Mouse (Mus musculus) stomach, postnatal 0 days (tissue): ENCODE data around the gene Vsnl1. TPM values are rescaled to one million over a fixed set of nuclear protein-coding genes. Genes with fewer than 3 reads are reported as not detected.
A peak's percentile ranks its signal among the peaks of the same experiment; 100 is the strongest.

Experiments
- ATAC-seq: fragments of 200-750 bp; cut with Nextera tagmentation; 2 replicates; pipeline ENCODE4 v1.8.0; 2017; ENCODE audit not compliant: low FRiP score, low TSS enrichment
- DNase-seq: peaks from one replicate; pipeline ENCODE4 v3.0.0-alpha.2; 2016; ENCODE audit warnings: low spot score
- H3K27ac ChIP-seq: fragments of 300-500 bp; sonication (generic); replicated peaks from 2 replicates; pipeline ENCODE4 v1.5.1; 2014; ENCODE audit warnings: mild to moderate bottlenecking, control low read depth
- H3K27me3 ChIP-seq: fragments of 300-500 bp; sonication (generic); 2 replicates; pipeline ENCODE4 v1.6.1; 2014; ENCODE audit warnings: low read length; ENCODE audit not compliant: control insufficient read depth, insufficient read depth
- H3K36me3 ChIP-seq: fragments of 300-500 bp; sonication (generic); 2 replicates; pipeline ENCODE4 v1.6.1; 2014; ENCODE audit warnings: low read length, mixed read lengths; ENCODE audit not compliant: control insufficient read depth, insufficient read depth
- H3K4me1 ChIP-seq: fragments of 300-500 bp; sonication (generic); replicated peaks from 2 replicates; pipeline ENCODE4 v1.6.1; 2014; ENCODE audit warnings: antibody characterized with exemption; ENCODE audit not compliant: control insufficient read depth, insufficient read depth
- H3K4me2 ChIP-seq: fragments of 300-500 bp; sonication (generic); replicated peaks from 2 replicates; pipeline ENCODE4 v1.6.1; 2014; ENCODE audit warnings: low read depth, mild to moderate bottlenecking, control low read depth, moderate library complexity
- H3K4me3 ChIP-seq: fragments of 300-500 bp; sonication (generic); 2 replicates; pipeline ENCODE4 v1.5.1; 2014; ENCODE audit warnings: low read depth, low read length, control low read depth
- H3K9ac ChIP-seq: fragments of 300-500 bp; sonication (generic); 2 replicates; pipeline ENCODE4 v1.6.1; 2014; ENCODE audit warnings: mild to moderate bottlenecking, low read length, control low read depth, mixed read lengths
- H3K9me3 ChIP-seq: fragments of 300-500 bp; sonication (generic); 2 replicates; pipeline ENCODE4 v1.6.1; 2016; ENCODE audit warnings: low read length; ENCODE audit not compliant: control insufficient read depth
- CTCF ChIP-seq: IDR thresholded peaks from 2 replicates; pipeline ENCODE4 v1.5.1; 2016; ENCODE audit warnings: antibody characterized with exemption, low read depth, mild to moderate bottlenecking, moderate library complexity
- EP300 ChIP-seq: optimal IDR thresholded peaks from 2 replicates; pipeline ENCODE3; 2016; ENCODE audit warnings: antibody characterized with exemption
- WGBS: fragments of 180-500 bp; shearing (Covaris S2); extraction: QIAGEN DNeasy Blood & Tissue Kit; methylation state at CpG from one replicate; pipeline ENCODE4 v1.1.7; 2014; 5-methylcytosine and 5-hydroxymethylcytosine counted together
- polyA plus RNA-seq: library from polyadenylated mRNA; unstranded; fragments of >200 nt; fragmentation: Nextera tagmentation; extraction: Ambion mirVana; gene quantifications from 2 replicates; pipeline ENCODE4 v1.2.1, GENCODE M21; 2015

The Vsnl1 gene
- polyA plus RNA-seq, 1 experiment from 2014 or later, result 0.72 TPM

DNA sequence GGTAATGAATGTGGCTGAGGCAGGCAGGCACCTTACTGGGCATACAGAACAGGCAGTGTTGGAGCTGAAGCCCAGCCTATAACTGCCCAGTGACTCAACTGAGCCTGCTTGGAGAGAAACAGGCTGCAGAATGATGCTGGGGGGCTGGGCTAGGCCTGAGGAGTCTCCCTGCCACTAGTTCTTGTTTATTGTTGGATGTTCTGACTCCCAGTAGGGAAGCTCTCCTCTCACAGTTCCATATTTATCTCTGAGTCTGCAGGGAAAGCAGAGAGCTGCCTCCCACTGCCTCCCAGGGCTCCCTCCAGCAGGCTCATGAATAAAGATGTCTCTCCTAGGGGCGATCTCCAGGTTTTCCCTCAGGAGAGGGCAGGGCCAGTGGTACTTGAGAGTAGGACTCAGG lies 88.0 kb downstream of the Vsnl1 start:
- ATAC-seq (no peak), DNase-seq (no peak)
- Histone ChIP-seq H3K27me3 (no peaks in the 10 kb centered on the region), H3K4me3 (no peak overlapping the region), H3K9me3 (no peaks in the 10 kb centered on the region), H3K9ac (no peak overlapping the region), H3K4me1 (no peaks in the 10 kb centered on the region), H3K27ac (no peak overlapping the region), H3K4me2 (no peak overlapping the region), H3K36me3 (no peaks in the 10 kb centered on the region)
- no peak for TF ChIP-seq EP300
- no peak for TF ChIP-seq CTCF
- WGBS, result 19% methylated on average over 1 of the region's 1 CpGs

DNA sequence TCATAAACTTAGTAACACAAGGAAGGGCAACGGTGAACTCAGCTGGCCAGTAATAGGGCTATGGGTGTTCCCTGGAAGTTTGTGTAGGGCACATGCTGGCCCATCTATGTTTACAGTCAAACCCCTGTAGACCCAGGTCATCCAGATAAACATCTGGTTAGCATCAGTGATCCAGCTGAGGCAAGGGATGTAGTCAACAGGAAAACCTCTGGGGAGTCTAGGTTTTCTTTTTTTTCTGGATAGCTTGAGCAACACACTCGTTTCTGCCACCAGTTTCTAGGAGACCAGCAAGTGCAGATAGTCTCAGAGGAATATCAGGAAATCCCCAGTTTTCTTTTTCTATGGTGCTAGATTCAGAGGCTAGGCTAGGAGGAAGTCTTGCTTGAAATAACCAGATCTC lies 90.5 kb downstream of the Vsnl1 start:
- Histone ChIP-seq H3K27me3 (no peaks in the 10 kb centered on the region), H3K9me3 (no peaks in the 10 kb centered on the region), H3K4me3 (no peak overlapping the region), H3K4me2 (no peak overlapping the region), H3K9ac (no peak overlapping the region), H3K27ac (no peak overlapping the region), H3K4me1 (no peaks in the 10 kb centered on the region), H3K36me3 (no peaks in the 10 kb centered on the region)
- ATAC-seq, result no peak
- TF ChIP-seq CTCF (no peak), EP300 (no peak)
- no peak for DNase-seq
- 60% methylated on average over 2 of the region's 2 CpGs for WGBS

DNA sequence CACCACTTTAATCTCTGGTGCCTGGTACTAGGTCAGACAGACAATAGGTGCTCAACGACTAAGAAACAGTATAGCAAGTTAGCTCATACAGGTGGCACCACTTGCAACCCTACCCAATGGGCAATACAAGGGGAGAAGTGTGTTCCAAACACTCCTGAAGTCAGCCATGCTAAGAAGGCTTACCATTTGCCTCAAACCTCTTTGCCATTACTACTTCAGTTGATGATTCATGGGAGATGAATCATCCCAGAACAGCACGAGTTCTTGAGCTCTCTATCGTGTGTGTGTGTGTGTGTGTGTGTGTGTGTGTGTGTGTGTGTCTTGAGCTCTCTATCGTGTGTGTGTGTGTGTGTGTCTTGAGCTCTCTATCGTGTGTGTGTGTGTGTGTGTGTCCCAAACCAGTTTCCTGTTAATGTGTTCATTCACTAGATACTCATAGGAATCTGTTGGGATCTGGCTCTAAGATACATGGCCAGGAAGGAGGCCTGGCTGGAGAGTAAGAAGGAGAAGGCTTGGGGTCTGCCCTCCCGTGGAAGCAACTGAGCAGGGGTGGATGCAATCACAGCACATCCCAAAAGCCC lies 94.3 kb downstream of the Vsnl1 start:
- H3K36me3 ChIP-seq, result no peaks in the 10 kb centered on the region
- no peak overlapping the region for H3K4me3 ChIP-seq
- 56% methylated on average over 6 of the region's 6 CpGs for WGBS
- H3K27ac ChIP-seq, result no peak overlapping the region
- H3K9me3 ChIP-seq, result no peaks in the 10 kb centered on the region
- TF ChIP-seq CTCF (no peak), EP300 (no peak)
- DNase-seq (no peak), ATAC-seq (no peak)
- no peak overlapping the region for H3K9ac ChIP-seq
- H3K4me2 ChIP-seq, result no peak overlapping the region
- H3K27me3 ChIP-seq, result no peaks in the 10 kb centered on the region
- H3K4me1 ChIP-seq, result no peaks in the 10 kb centered on the region

DNA sequence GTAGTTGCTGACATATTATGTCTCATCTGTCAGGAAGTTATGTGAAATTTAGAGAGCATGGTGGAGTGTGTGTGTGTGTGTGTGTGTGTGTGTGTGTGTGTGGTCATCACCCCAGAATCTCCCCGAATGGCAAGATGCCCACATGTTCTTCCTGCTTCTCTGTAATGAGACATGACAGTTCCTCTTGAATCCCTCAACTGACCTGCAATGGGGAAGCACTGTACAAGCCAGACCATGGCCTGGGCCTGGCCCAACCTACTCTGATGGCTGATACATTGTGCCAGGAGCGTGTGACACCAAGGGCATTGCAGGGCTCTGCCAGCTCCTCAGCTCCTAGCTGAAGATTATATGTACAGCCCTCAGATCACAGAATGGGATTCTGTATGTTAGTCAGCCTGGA lies 98.2 kb downstream of the Vsnl1 start:
- ATAC-seq (no peak), DNase-seq (no peak)
- Histone ChIP-seq H3K4me3 (no peak overlapping the region), H3K27ac (no peak overlapping the region), H3K4me2 (no peak overlapping the region), H3K4me1 (no peaks in the 10 kb centered on the region), H3K27me3 (no peaks in the 10 kb centered on the region), H3K36me3 (no peaks in the 10 kb centered on the region), H3K9me3 (no peaks in the 10 kb centered on the region), H3K9ac (no peak overlapping the region)
- 89% methylated on average over 2 of the region's 2 CpGs for WGBS
- TF ChIP-seq EP300, result no peak
- no peak for TF ChIP-seq CTCF

DNA sequence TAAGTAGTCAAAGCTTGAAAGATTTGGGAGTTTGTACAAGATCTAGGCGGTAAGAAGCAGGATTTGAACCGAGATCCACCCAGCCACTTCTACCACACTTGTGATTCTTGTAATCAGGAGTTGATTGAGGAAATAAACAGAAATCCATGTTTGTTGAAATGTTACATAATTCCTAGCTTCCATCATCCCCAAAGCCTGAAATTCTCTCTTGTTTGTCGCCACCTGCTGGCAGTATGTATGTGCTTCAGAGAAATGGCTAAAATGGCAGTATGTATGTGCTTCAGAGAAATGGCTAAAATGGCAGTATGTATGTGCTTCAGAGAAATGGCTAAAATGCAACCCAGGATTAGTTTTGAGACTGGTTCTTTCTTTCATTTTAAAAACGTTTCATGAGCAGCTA lies 99.6 kb downstream of the Vsnl1 start:
- H3K9me3 ChIP-seq, result no peaks in the 10 kb centered on the region
- peak; percentile 82 for TF ChIP-seq CTCF
- TF ChIP-seq EP300, result no peak
- H3K27ac ChIP-seq, result no peak overlapping the region
- no peak overlapping the region for H3K9ac ChIP-seq
- ATAC-seq, result no peak
- WGBS, result 40% methylated on average over 4 of the region's 4 CpGs
- H3K27me3 ChIP-seq, result no peaks in the 10 kb centered on the region
- H3K4me2 ChIP-seq, result no peak overlapping the region
- no peaks in the 10 kb centered on the region for H3K36me3 ChIP-seq
- peak; percentile 27 for DNase-seq
- H3K4me3 ChIP-seq, result no peak overlapping the region
- no peaks in the 10 kb centered on the region for H3K4me1 ChIP-seq

DNA sequence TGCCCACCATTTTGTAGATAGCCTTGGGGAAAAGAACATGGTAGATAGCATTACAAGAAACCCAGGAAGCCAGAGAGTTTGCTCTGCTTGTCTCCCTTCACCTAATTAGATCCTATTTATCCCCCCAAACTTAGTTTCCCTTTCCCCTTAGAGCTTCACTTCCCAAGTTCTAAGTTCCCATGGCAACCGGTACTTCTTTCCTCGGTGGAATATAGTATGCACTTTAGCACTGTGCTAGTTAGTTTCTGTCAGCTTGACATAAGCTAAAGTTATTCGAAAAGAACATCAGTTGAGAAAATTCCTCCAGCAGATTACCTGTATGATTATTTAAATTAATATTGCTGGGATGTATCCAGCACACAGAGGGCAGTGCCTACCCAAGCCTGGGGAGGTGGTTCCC lies 109.9 kb downstream of the Vsnl1 start:
- H3K4me2 ChIP-seq, result no peak overlapping the region
- H3K9me3 ChIP-seq, result no peaks in the 10 kb centered on the region
- no peaks in the 10 kb centered on the region for H3K4me1 ChIP-seq
- ATAC-seq (no peak), DNase-seq (no peak)
- H3K9ac ChIP-seq, result no peak overlapping the region
- WGBS, result 86% methylated on average over 3 of the region's 3 CpGs
- H3K27me3 ChIP-seq, result no peaks in the 10 kb centered on the region
- H3K27ac ChIP-seq, result no peak overlapping the region
- TF ChIP-seq EP300 (no peak), CTCF (no peak)
- no peak overlapping the region for H3K4me3 ChIP-seq
- H3K36me3 ChIP-seq, result no peaks in the 10 kb centered on the region
